Mouse (Mus musculus) gastrocnemius, postnatal 36 days (tissue): ENCODE data around the gene Fam160b1. TPM values are rescaled to one million over a fixed set of nuclear protein-coding genes. Genes with fewer than 3 reads are reported as not detected.

Experiments used
- DNase-seq, 2 experiments: peaks; one replicate each; pipeline ENCODE4 v3.0.0; 2022
- intact Hi-C: fragments of 180-260 bp; cut with DNase I; formaldehyde crosslinking; loops from one replicate; pipeline ENCODE4 v1.15.1; 2025
- total RNA-seq, 2 experiments: library from RNA; stranded (reverse); gene quantifications; 2 replicates each; pipeline ENCODE4 v1.2.3; 2021

Fam160b1 gene
- total RNA-seq, 2 experiments from 2014 or later: 9.6 to 11.8 TPM

DNA sequence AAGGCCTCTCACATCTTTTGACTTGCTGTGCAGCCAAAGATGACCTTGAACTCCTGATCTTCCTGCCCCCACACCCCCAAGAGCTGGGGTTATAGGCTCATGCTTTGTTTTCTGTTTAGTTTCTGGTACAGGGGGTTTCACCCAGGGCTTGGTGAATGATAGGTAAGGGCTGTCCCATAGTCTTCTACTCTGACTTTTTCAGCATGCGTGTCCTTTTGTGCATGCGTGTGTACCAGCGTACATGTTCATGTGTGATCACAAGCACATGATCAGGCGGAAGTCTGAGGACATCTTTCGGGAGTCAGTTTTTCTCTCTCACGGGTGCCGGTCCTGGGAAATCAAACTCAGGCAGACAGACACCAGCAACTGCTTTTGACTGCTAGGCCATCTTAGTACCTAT lies 3.1 kb downstream of the Fam160b1 start:
- DNase-seq: peak in 1 of 2 experiments; percentile 8
- intact Hi-C loops: no loop called here

GRCm38 (mm10) chr19:57364942-57365673 lies 4.6 kb downstream of the Fam160b1 start:
- intact Hi-C loops: no loop called here
- peak; percentile 47 to 60 for DNase-seq

GRCm38 (mm10) chr19:57366007-57366406 lies 5.5 kb downstream of the Fam160b1 start:
- DNase-seq: peak in 1 of 2 experiments; percentile 14
- intact Hi-C loops: no loop called here

GRCm38 (mm10) chr19:57366626-57367025 lies 6.1 kb downstream of the Fam160b1 start:
- DNase-seq: peak in 1 of 2 experiments; percentile 2
- intact Hi-C loops: no loop called here

DNA sequence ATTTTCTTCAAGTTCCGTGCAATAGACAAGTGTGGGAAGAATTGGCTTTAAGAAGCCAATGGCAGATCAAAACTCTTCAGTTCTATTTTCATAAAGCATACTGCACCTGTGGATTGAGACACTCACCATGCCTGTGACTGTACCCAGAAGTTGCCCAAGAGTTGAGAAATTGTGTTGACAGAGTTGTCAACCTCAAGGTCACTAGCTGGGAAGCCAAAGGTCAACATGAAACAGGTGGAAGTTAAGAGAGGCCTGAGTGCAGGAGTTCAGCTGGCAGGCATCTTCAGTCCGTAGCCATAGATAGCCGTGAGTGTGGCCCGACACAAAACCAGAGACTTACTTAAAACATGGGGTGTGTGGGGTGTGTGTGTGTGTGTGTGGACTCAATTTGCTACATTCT lies 6.7 kb downstream of the Fam160b1 start:
- intact Hi-C loops: no loop called here

DNA sequence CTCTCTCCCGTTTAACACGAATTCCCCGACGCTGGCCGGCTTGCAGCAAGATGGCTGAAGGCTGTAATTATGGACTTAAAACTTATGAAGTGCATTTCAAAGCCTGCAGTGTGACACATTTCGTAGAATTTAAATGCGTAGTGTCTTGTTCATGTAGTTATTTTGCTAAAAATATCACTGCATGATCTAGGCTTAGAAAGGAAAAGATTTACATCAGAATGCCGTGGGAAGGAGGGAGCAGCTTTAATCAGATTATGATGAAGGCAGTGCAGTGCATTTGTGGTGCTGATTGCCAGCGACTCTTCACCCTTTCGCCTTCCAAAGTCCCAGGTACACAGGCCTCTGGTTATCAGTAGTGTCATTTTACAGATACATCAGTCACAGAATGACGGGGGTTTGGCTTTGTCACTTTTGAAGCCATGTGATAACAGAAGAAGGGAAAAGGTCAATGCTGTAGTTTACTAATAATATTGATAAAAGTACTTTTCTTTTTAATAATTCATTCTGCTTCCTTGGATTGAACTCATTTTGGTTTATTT lies 7.4 kb downstream of the Fam160b1 start:
- intact Hi-C loops: no loop called here
- DNase-seq: peak in 1 of 2 experiments; percentile 0

More for the DNA sequence above, 6.7 kb downstream of the Fam160b1 start:
- DNase-seq: peak in 1 of 2 experiments; percentile 13

GRCm38 (mm10) chr19:57373276-57373811 lies 12.9 kb downstream of the Fam160b1 start:
- DNase-seq: no peak
- intact Hi-C loops: no loop called here

DNA sequence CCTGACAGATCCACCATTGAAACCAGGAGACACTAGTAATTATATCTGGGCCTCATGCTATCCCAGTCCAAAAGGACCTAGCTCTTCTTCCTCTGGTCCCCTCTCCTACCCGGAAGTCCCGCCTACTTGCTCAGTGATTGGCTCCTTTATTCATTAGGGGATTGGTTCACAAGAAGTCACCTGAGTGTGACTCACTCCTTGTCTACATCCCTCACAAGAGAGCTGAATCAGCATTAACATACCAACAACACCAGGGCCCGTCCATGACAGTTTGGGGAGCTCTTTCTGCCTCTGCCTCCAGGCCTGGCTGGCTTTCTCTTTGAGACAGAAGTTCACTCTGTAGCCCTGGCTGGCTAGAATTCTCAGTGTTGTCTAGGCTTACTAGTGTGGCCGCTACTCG lies 14.7 kb downstream of the Fam160b1 start:
- DNase-seq: no peak
- intact Hi-C loops: no loop called here

DNA sequence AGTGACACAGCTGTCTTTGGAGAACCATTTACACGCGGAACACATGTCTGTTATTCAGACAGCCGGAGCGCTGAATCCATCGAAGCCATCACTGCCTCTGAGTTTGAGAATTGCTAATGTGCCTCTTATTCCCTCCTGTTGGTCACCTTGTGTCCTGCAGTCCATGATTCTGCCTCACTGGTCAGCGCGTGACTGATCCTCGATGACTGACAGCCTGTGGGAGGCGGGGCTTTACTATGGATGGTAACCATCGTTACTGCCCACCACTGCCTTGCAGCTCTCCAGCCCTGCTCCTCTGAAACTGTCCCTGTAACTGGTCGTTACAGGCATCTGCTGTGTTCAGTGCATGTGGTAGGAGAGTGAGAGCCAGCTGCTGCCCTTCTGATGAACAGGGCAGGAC lies 15.3 kb downstream of the Fam160b1 start:
- no peak for DNase-seq
- intact Hi-C loops: no loop called here

GRCm38 (mm10) chr19:57377043-57377703 lies 16.7 kb downstream of the Fam160b1 start:
- intact Hi-C loops: no loop called here

GRCm38 (mm10) chr19:57386176-57386693 lies 25.8 kb downstream of the Fam160b1 start:
- intact Hi-C loops: no loop called here

More at GRCm38 (mm10) chr19:57377043-57377703, 16.7 kb downstream of the Fam160b1 start:
- DNase-seq: no peak

GRCm38 (mm10) chr19:57391545-57391944 lies 31.1 kb downstream of the Fam160b1 start:
- intact Hi-C loops: no loop called here
- no peak for DNase-seq

More at GRCm38 (mm10) chr19:57386176-57386693, 25.8 kb downstream of the Fam160b1 start:
- DNase-seq: no peak

- DNase-seq: no peak
- intact Hi-C loops: no loop called here
Observed at GRCm38 (mm10) chr19:57393357-57393957, 33.0 kb downstream of the Fam160b1 start.

GRCm38 (mm10) chr19:57396609-57397008 lies 36.1 kb downstream of the Fam160b1 start:
- intact Hi-C loops: no loop called here
- DNase-seq: no peak

- DNase-seq: no peak
- intact Hi-C loops: no loop called here
Observed at GRCm38 (mm10) chr19:57402364-57402763, 41.9 kb downstream of the Fam160b1 start.

GRCm38 (mm10) chr19:57403700-57404501 lies 43.4 kb downstream of the Fam160b1 start:
- intact Hi-C loops: loop anchor here (2.0 kb wide), 1 partner anchor 239 kb away; no protein-coding TSS in a partner anchor
- DNase-seq: peak; percentile 80 to 83

- intact Hi-C loops: loop anchor here (2.0 kb wide), 1 partner anchor 238 kb away; no protein-coding TSS in a partner anchor
- no peak for DNase-seq
Observed at GRCm38 (mm10) chr19:57404502-57404848, 44.0 kb downstream of the Fam160b1 start.

- DNase-seq: no peak
- intact Hi-C loops: no loop called here
Observed at GRCm38 (mm10) chr19:57407947-57408346, 47.5 kb downstream of the Fam160b1 start.

GRCm38 (mm10) chr19:57411375-57412196 lies 51.1 kb downstream of the Fam160b1 start:
- intact Hi-C loops: no loop called here
- peak; percentile 51 to 62 for DNase-seq
